Mouse (Mus musculus) cerebellum, adult 11-12 months (tissue): Measurements from ENCODE around the gene Trim47.

Experiments
- DNase-seq: peaks from one replicate; pipeline ENCODE4 v3.0.0; 2022

The Trim47 gene

GRCm38 (mm10) chr11:116061641-116062415 is 65.2 kb downstream of the Trim47 start:
- peak; percentile 91 for DNase-seq

GRCm38 (mm10) chr11:116060596-116060995 is 66.4 kb downstream of the Trim47 start:
- DNase-seq = peak; percentile 76

- DNase-seq = peak; percentile 63
Measured at GRCm38 (mm10) chr11:116059691-116060025, 67.4 kb downstream of the Trim47 start.

GRCm38 (mm10) chr11:116058868-116059690 is 67.9 kb downstream of the Trim47 start:
- DNase-seq = peak; percentile 67

DNA sequence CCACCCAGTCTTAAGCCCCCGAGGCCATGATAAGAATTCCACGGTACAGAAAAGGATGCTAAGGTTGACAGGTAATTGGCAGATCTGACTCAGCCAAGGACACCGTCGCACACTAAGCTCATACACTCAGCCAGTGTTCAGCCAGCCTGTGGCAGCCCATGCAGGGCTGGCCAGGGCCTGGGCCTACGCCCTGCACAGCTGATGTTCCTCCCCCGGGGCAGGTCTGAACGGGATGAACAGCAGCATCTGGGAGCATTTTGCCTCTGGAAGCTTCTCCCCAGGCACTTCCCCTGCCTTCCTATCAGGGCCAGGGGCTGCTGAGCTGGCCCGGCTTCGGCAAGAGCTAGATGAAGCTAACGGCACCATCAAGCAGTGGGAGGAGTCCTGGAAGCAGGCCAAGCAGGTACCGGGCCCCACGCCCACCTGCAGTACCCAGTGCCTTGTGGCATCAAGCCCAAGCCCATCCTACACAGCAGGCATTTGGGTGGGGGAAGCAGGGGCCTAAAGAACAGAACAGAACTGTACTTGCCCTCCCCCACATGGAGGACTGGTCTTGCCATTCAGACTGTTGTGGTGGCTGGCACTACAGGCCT is 68.9 kb downstream of the Trim47 start:
- peak; percentile 75 for DNase-seq

- DNase-seq = no peak
Measured at GRCm38 (mm10) chr11:116057237-116057881, 69.7 kb downstream of the Trim47 start.

GRCm38 (mm10) chr11:116055873-116056272 is 71.1 kb downstream of the Trim47 start:
- peak; percentile 28 for DNase-seq
